Mouse (Mus musculus) kidney, postnatal 14 days (tissue): ENCODE results near the gene Gucy1b2.

Experiments
- DNase-seq: peaks from one replicate; pipeline ENCODE4 v3.0.0; 2022; ENCODE audit warnings: mixed read lengths

Gucy1b2 gene

GRCm38 (mm10) chr14:62456239-62456747 lies at the start of gene Gucy1b2:
Gene Gucy1b2, minus strand, starts transcription at chr14:62456289.
- no peak for DNase-seq

- DNase-seq = no peak
These were observed 41.3 kb upstream of the Gucy1b2 start for GRCm38 (mm10) chr14:62497391-62497790.

GRCm38 (mm10) chr14:62496501-62496900 lies 40.4 kb upstream of the Gucy1b2 start:
- no peak for DNase-seq

DNA sequence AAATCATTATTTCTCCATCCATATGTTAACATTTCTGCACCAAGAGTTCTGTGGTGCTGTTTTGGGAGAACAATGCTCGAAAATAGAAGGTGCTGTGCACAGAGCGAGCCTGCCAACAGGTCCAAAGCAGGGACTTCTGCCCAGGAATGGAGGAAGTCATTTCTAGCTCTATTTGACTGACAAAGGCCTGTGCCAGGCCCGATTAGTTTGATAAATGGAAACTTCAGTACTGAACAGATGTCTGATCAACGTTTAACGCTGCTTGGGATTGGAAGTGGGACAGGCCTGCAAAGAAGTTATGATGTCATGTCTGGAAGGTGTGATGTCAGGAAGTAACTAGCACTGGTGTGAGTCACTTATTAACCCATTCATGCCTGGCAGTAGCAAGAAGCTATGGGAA lies 37.4 kb upstream of the Gucy1b2 start:
- DNase-seq = no peak

- DNase-seq = peak; percentile 81
These were observed 36.2 kb upstream of the Gucy1b2 start for GRCm38 (mm10) chr14:62492196-62492850.

- no peak for DNase-seq
These were observed 32.2 kb upstream of the Gucy1b2 start for GRCm38 (mm10) chr14:62488270-62488669.

DNA sequence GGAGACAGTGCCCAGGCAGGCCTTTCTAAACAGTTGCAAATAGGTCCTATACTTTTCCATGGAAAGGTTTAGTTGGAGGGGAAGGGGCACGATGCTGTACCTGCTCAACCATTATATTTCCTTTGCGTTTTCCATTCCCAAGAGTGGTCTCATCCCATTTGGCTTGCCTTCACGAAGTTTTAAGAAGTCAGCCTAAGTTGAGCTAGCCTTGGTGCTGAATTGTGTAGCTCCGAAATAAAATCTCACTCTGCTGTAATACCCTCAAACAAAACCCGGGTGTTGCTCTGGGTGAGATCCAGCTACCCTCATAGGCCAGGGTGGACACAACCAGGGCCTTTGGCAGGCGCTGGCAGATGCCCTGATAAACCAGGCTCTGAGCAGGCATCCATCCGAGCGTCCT lies 25.3 kb upstream of the Gucy1b2 start:
- DNase-seq = no peak

DNA sequence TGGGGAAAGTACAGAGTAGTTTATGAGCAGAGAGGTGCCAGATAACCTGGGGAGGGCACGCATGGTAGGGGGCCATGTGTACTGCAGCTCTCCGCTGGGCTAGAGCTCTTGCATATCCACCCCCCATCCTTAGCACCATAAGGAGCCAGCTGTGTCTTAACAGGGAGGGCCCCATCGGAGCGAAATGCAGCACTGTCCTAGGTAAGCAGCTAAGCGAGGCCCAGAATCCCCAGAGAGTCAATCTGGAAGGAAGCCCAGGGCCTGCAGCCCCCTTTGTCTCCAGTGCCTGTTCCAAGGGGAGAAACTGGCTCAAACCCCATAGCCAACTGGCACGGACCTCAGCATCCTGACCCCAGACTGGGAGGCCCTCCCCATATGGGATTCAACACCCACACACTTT lies 23.3 kb upstream of the Gucy1b2 start:
- DNase-seq = no peak

GRCm38 (mm10) chr14:62474481-62474880 lies 18.4 kb upstream of the Gucy1b2 start:
- DNase-seq = no peak

GRCm38 (mm10) chr14:62472061-62472460 lies 16.0 kb upstream of the Gucy1b2 start:
- no peak for DNase-seq

GRCm38 (mm10) chr14:62468753-62469125 lies 12.7 kb upstream of the Gucy1b2 start:
- DNase-seq = no peak

- no peak for DNase-seq
These were observed 12.1 kb upstream of the Gucy1b2 start for GRCm38 (mm10) chr14:62468119-62468752.

DNA sequence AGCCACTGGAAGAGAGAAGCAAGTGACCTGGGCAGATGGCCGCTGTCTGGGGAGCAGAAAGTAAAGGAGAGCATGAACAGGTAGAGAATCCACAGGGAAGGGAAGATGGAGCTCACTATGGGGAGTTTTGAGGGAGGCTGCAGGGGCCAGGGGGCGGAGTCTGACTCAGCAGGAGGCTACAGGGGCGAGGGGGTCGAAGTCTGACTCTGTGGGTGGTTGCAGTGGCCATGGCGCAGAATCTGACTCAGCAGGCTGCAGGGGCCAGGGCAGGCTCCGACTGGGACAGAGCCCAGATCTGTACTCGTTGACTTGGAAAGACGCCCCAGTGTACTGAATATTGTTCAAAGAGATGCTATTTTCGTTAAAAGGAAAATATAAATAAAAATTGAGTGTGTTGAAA lies 8.9 kb upstream of the Gucy1b2 start:
- DNase-seq = peak; percentile 87

DNA sequence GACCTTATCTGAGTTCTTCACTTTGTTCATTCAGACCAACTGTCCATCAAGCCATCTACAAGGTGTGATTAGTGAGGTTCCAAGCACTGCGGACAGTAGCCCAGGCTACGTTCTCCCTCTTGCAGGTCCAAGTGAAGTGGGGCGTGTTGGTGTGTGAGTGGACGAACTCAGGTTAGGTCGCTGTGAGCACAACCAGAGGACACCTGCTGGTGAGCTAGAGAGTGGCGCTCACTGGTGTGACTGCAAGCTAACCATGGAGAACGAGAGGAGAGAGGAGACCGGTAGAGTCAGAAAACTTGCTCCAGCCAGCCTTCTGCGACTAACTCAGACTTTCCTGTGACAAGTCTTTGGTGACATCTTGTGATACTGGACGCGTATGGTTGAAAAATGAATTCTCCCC lies 3.5 kb upstream of the Gucy1b2 start:
- peak; percentile 10 for DNase-seq

- DNase-seq = peak; percentile 87
These were observed 1.5 kb upstream of the Gucy1b2 start for GRCm38 (mm10) chr14:62457420-62458181.

- DNase-seq = no peak
These were observed 564 bp downstream of the Gucy1b2 start for GRCm38 (mm10) chr14:62455570-62455879.

- DNase-seq = no peak
These were observed 1.1 kb downstream of the Gucy1b2 start for GRCm38 (mm10) chr14:62454760-62455569.

DNA sequence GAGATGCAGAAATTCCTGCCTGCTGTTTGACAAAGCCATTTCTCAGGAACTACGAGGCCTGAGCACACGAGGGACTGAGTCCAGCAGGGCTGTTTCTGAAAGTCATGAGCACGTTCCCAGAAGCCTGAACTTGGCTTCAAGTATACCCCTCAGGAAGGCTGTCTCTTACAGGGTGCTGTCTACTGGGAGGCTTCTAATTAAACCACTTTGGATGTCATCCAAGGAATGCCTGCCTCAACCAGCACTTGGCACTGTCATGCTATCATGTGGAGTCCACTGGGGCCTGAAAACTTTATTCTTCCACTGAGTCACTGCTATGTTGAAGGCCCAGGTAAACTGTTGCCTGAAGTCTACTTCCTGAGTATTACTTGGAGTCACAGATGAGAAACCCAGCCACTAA lies 2.0 kb downstream of the Gucy1b2 start:
- DNase-seq = peak; percentile 51

DNA sequence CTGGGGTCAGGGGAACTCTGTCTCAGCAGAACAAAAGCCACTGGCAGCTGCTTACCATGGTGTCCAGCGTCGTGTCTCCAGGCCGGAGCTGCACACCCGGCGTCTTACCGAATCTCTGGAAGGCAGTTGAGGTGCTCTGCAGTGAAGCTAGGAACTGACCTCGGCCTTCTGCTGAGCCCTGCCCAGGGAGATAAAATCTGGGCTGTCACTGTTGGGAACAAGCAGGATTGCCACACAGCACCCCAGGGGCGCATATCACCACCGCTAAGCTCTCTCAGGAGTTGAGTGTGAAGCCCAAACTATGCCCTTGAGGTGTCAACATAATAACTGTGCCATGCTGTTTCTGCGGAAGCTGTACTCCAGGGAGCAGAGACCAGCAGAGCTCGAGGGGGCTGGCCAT lies 2.8 kb downstream of the Gucy1b2 start:
- DNase-seq = no peak

- DNase-seq = no peak
These were observed 5.4 kb downstream of the Gucy1b2 start for GRCm38 (mm10) chr14:62450706-62451105.

GRCm38 (mm10) chr14:62447214-62447548 lies 8.9 kb downstream of the Gucy1b2 start:
- no peak for DNase-seq

- no peak for DNase-seq
These were observed 9.5 kb downstream of the Gucy1b2 start for GRCm38 (mm10) chr14:62446385-62447213.
